Mouse (Mus musculus): Measurements from ENCODE around the gene Prpsap2. TPM values are rescaled to one million over a fixed set of nuclear protein-coding genes. Genes with fewer than 3 reads are reported as not detected.
"Not testable (repeated sequence)": the region's sequence is repeated elsewhere in the genome, so short reads cannot be mapped to it uniquely, and the experiment has no call there.

The Prpsap2 gene
- 1 to 10 TPM; 4.4 to 4.5 TPM for total RNA-seq (2021)
- long read RNA-seq, experiment 1 = 0 reads
- long read RNA-seq, experiment 2, partial matches to known transcripts = 1 of 2 reads
- long read RNA-seq, experiment 2, other reads (novel, unspliced or antisense) = 0 of 2 reads

DNA sequence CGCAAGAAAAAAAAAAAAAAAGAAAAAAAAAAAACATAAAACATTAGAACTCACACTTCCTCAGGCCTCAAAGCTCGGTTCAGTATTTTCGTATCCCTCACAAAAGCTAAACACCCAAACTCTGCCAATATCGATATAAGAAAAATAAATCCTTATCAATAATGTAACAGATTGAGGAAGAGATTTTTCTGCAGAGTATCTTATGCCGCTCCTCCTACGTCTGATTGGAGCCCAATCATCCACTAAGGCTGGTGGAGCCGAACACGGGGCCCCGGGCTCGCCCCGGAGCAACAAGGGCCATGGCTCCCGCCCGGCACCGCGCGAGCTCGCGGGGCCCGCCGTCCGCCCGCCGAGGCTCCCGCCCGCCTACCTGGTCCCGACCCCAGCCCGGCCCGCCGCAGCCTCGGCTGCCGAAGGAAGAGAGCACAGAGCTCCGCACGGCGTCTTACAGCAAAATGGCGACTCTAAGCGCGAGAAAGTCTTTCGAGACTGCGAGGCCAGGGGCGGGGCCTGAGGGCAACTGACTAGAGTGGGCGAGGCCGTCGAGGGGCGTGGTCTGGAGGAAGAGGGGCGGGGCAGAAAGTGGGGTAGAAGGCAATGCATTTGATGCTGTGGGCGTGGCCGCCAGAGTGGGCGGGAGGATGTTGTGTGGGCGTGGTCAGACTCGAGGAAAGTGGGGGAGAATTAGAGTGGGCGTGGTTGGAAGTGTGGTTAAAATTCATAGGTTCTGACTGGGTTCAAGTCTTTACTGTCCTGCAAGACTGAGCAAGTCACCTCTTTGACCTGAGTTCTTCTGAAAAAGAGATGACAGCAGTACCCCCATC, at the start of gene Prpsap2:
Gene Prpsap2, minus strand, starts transcription at position 505 of the 824 bp plus-strand sequence.
- peak within 1 kb of the TSS; percentile 88 for H3K4me3 ChIP-seq
- intact Hi-C loops (cut with DNase I) = no loop called here
- H3K27ac ChIP-seq = peak within 1 kb of the TSS; percentile 89
- DNase-seq = peak; percentile 99
- TF ChIP-seq CTCF (IDR thresholded peaks at IDR 0.05) = no peak

DNA sequence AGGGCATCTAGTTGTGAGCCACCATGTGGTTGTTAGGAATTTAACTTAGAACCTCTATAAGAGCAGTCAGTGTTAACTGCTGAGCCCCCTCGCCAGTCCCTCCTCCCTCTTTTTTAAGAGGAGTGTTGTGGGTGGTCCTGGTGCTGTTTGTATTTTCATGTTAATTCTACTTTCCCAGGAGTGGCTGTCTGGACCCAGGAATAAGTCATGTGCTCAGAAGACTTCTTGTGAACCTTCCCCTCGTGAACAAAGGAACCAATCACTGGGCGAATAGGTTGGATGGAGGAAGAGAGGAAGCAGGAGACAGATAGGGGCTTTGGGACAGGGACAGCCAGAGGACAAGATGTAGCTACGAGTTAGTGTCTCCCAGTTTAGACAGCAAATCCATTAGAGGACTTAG, 47.9 kb upstream of the Prpsap2 start:
- DNase-seq = no peak
- no peak for TF ChIP-seq CTCF (IDR thresholded peaks at IDR 0.05)
- Histone ChIP-seq H3K27ac (no peak overlapping the region), H3K4me3 (no peak overlapping the region)
- intact Hi-C loops (cut with DNase I) = loop anchor here (5.0 kb wide), 1 partner anchor 33 kb away; no protein-coding TSS in a partner anchor

DNA sequence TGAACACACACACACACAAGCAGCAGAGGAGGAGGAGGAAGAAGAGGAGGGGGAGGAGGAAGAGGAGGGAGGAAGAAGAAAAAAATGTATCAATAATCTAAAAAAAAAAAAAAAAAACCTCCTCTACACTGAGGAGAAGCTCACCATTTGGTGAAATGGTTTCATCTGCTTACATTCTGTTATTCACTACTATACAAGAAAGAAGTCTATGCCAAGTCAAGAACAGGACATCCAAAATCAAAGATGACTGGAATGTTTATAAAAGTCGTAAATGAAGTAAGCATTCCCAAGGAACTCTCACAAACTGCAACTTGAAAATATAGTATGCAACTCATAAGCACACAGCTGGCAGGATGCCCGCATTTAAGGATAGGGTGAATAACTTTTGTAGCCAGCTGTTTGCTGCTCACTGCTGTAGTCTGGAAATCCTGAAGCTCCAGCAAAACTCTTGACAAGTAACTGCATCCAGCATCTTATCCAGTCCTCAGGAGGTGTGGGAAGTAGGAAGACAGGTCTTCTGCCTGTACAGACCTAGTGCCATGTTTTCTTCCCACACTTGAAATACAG, 46.7 kb upstream of the Prpsap2 start:
- no peak for TF ChIP-seq CTCF (IDR thresholded peaks at IDR 0.05)
- intact Hi-C loops (cut with DNase I) = loop anchor here (5.0 kb wide), 1 partner anchor 34 kb away; no protein-coding TSS in a partner anchor
- DNase-seq = no peak
- Histone ChIP-seq H3K4me3 (no peak overlapping the region), H3K27ac (no peak overlapping the region)

DNA sequence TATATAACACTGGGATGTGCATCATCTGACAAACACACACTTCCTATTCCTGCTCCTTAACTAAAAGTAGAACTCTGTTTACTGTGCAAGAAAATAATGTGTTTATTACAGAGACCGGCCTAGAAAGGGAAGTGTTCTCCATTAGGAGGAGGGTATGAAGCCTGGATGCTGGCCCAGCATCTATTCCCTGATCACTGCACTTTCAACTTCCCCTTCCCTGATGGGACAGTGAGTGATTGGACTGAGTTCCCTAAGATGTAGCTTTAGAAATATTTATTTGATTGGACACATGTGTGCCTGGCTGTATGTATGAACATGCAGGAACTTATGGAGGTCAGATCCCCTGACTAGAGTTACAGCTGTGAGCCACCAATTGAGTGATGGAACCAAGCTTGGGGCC, 31.6 kb upstream of the Prpsap2 start:
- H3K27ac ChIP-seq = no peak overlapping the region
- no peak for DNase-seq
- intact Hi-C loops (cut with DNase I) = no loop called here
- TF ChIP-seq CTCF (IDR thresholded peaks at IDR 0.05) = no peak
- no peak overlapping the region for H3K4me3 ChIP-seq

DNA sequence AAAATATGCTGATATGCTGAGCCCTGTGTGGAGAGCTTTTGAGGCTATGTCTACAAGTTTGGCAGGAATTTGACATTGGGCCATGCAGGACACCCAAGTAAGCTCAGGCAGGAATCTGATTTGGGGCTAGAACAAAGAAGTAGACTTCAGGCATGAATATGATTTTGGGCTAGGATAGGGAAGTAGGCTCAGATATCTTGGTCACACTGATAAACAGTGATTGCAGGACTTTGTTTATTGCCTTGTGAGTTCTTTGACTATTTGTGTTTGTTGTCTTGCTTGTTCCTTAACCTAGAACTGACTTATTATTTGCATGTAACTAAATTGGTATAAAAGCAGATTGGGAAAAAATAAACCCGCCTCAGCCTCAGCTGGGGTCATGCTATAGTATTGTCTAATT, 26.7 kb upstream of the Prpsap2 start:
- intact Hi-C loops (cut with DNase I) = no loop called here
- H3K27ac ChIP-seq = no peak overlapping the region
- no peak for TF ChIP-seq CTCF (IDR thresholded peaks at IDR 0.05)

DNA sequence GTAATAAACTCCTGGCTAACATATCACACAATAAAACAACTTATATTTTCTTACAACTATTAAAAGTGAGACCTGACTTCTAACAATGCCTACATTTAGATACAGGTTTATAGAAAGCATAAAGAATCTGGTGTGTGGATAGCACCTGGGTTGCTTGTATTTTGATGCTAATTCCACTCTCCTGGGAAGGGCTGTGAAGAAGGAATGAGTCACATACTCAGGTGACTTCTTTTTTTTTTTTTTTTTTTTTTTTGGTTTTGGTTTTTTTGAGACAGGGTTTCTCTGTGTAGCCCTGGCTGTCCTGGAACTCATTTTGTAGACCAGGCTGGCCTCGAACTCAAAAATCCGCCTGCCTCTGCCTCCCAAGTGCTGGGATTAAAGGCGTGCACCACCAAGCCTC, 20.6 kb upstream of the Prpsap2 start:
- DNase-seq; H3K4me3 ChIP-seq; intact Hi-C loops (cut with DNase I); H3K27ac ChIP-seq: not testable (repeated sequence)

More for the DNA sequence above, 26.7 kb upstream of the Prpsap2 start:
- no peak overlapping the region for H3K4me3 ChIP-seq
- DNase-seq = no peak

DNA sequence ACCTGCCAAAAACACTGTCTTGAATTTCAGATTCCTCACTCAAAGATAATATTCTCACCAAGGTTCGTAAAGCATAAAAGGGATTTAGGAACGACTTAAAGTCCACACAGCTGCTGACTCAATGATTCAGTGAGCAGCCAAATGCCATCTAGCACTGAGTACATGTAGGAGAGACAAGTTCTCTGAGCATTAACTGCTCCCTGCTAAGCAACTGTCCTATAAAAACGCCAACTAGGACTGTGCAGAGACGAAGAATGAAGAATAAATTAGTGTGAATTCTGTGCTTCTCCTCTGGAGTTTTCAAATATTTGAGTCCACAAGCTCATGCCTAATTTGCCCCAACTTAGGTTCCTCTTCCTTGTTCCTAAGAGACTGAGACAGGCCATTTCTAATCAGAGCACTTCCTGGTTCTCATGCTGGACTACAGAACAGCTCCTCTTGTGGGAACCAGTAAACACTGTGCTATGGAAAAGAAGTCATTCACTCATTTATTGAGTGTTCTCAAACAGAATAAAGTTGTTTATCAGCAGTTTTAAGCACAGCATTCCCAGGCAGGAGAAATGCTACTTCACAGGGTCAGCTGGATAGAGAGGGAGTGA, 12.8 kb upstream of the Prpsap2 start:
- Histone ChIP-seq H3K27ac (no peak overlapping the region), H3K4me3 (no peak overlapping the region)
- intact Hi-C loops (cut with DNase I) = no loop called here
- DNase-seq = no peak
- TF ChIP-seq CTCF (IDR thresholded peaks at IDR 0.05) = no peak

DNA sequence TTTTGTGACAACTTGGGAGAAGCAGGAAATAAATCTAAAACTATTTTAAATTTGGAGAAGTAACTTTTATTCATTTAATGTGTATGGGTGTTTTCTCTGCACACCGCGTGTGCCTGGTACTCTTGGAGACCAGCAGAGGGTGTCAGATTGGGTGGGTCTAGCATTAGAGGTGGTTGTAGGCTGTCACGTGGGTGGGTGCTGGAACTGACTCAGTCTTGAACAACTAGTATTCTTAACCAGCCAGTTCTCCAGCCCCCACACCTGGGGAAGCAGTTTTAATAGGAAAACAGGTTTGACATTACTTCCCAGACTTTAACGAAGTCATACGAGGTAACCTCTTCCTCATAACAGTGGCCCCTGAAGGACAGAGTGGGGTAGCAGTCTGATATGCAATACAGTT, 1.4 kb downstream of the Prpsap2 start:
- intact Hi-C loops (cut with DNase I) = no loop called here
- no peak for DNase-seq
- Histone ChIP-seq H3K4me3 (peak overlapping the region; percentile 88), H3K27ac (no peak overlapping the region)
- TF ChIP-seq CTCF (IDR thresholded peaks at IDR 0.05) = no peak

DNA sequence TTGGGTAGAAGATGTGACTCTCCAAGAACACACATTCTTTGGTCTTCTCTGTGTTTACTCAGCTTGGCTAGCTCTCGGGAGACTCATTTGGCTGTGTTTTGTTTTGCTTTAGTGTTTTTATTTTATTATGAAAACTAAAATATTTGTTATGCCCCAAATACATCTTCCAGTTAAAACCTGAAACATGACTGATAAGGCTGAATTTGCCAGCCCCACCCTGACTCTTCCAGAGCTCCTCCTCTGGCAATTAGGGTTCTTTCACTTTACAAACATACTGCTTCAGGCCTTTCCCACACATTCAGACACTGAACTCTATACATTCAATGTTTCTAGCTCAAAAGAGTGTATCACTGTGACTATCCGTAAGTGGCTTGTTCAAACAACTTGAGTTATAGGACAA, 4.7 kb downstream of the Prpsap2 start:
- intact Hi-C loops (cut with DNase I) = no loop called here
- no peak for DNase-seq
- no peak for TF ChIP-seq CTCF (IDR thresholded peaks at IDR 0.05)
- Histone ChIP-seq H3K27ac (no peak overlapping the region), H3K4me3 (no peak overlapping the region)

DNA sequence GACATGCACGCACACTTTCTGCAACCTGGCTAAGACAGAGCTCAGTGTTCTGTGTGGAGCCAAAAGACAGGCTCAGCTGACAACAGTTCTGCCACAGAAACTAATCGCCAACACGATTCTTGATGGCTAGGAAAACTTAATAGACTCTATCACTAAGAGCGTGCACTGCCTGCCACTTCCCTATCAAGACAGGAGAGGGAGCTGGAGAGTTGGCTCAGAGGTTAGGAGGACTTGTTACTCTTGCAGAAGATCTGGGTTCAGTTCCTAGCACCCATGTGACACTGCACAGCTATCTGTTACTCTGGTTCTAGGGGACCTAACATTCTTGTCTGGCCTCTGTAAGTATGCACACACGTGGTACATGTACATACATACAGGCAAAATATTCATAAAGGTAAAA, 10.3 kb downstream of the Prpsap2 start:
- DNase-seq = no peak
- H3K4me3 ChIP-seq = no peak overlapping the region
- TF ChIP-seq CTCF (IDR thresholded peaks at IDR 0.05) = peak; percentile 53
- intact Hi-C loops (cut with DNase I) = no loop called here
- no peak overlapping the region for H3K27ac ChIP-seq

DNA sequence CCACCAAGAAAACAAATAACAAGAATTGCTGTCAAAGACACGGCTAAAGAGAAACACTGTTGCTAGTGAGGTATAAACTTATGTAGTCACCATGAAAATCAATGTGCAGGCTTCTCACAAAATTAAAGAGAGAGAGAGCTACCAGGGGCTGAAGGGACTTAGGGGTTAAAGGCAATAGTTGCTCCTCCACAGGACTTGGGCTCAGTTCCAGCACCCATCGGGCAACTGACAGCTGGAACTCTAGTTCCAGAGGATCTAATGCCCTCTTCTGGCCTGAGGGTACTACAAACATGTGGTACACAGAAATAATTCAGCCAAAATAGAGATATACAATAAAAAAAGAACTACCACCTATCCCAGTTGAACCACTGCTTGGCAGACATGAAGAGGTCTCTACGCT, 14.7 kb downstream of the Prpsap2 start:
- DNase-seq = no peak
- intact Hi-C loops (cut with DNase I) = no loop called here
- TF ChIP-seq CTCF (IDR thresholded peaks at IDR 0.05) = no peak
- H3K4me3 ChIP-seq = no peak overlapping the region
- H3K27ac ChIP-seq = no peak overlapping the region

DNA sequence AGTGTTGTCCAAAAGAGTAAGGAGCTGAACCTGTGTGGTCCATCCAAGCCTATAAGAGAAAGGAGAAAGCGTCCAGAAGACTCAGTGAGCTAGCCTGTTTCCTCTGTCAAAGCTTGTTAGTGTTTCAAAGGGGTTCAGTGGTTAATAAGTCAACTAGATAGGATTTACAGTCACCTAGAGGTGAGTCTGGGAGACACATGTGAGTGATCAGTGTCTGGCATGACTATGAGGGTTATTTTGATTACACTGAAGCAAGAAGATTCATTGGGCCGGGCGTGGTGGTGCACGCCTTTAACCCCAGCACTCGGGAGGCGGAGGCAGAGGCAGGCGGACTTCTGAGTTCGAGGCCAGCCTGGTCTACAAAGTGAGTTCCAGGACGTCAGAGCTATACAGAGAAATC, 16.1 kb downstream of the Prpsap2 start:
- intact Hi-C loops (cut with DNase I) = no loop called here
- TF ChIP-seq CTCF (IDR thresholded peaks at IDR 0.05) = no peak
- DNase-seq = no peak

DNA sequence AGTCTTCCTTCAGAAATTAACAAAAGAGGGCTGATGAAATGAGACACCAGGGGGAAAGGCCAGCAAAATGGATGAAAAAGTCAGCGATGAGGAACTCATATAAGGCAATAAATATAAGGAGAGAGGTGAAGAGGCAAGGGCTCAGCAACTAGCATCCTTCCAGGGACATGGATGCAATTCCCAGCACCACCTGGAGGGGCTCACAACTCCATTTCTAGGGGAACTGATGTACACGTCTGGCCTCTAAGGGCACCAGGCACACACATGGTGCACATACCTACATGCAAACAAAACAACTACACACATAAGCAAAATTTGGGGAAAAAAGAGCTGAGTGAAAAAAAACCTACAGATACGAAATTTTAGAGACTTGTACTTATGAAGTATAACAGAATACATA, 17.4 kb downstream of the Prpsap2 start:
- no peak for DNase-seq
- Histone ChIP-seq H3K27ac (no peak overlapping the region), H3K4me3 (no peak overlapping the region)
- intact Hi-C loops (cut with DNase I) = no loop called here
- TF ChIP-seq CTCF (IDR thresholded peaks at IDR 0.05) = no peak

More for the DNA sequence above, 16.1 kb downstream of the Prpsap2 start:
- Histone ChIP-seq H3K27ac (no peak overlapping the region), H3K4me3 (no peak overlapping the region)

All from gastrocnemius, adult 2 months (tissue).